Mouse (Mus musculus) heart, postnatal 0 days (tissue): Measurements from ENCODE around the gene Add3.

Source experiments
- CTCF ChIP-seq: IDR thresholded peaks from 2 replicates; pipeline ENCODE4 v1.5.1; 2016; ENCODE audit warnings: antibody characterized with exemption, control low read depth, low read depth
- EP300 ChIP-seq: IDR thresholded peaks from 2 replicates; pipeline ENCODE4 v1.6.1; 2016; ENCODE audit warnings: antibody characterized with exemption, low read depth

- TF ChIP-seq EP300: no peak
- TF ChIP-seq CTCF: no peak
Measured at GRCm38 (mm10) chr19:53190232-53190631, 50.0 kb downstream of the Add3 start.
